Mouse (Mus musculus) midbrain, embryonic 16.5 days (tissue): ENCODE data around the gene Nudt16l1. TPM values are rescaled to one million over a fixed set of nuclear protein-coding genes. Genes with fewer than 3 reads are reported as not detected.
A peak's percentile ranks its signal among the peaks of the same experiment; 100 is the strongest.

Experiments used
- ATAC-seq: fragments of 200-750 bp; cut with Nextera tagmentation; 2 replicates; pipeline ENCODE4 v1.8.0; 2017; ENCODE audit warnings: moderate TSS enrichment
- H3K27ac ChIP-seq: fragments of 300-500 bp; sonication (generic); 2 replicates; pipeline ENCODE4 v1.5.1; 2014; ENCODE audit warnings: mild to moderate bottlenecking, low read length, mixed read lengths
- H3K27me3 ChIP-seq: fragments of 300-500 bp; sonication (generic); 2 replicates; pipeline ENCODE4 v1.6.1; 2014; ENCODE audit warnings: low read depth, low read length, mixed read lengths; ENCODE audit not compliant: control insufficient read depth, insufficient read depth
- H3K36me3 ChIP-seq: fragments of 300-500 bp; sonication (generic); 2 replicates; pipeline ENCODE4 v1.6.1; 2014; ENCODE audit warnings: mild to moderate bottlenecking, low read length, moderate library complexity, mixed read lengths; ENCODE audit not compliant: control insufficient read depth, insufficient read depth
- H3K4me1 ChIP-seq: fragments of 300-500 bp; sonication (generic); 2 replicates; pipeline ENCODE4 v1.6.1; 2014; ENCODE audit warnings: mild to moderate bottlenecking, low read length, mixed read lengths; ENCODE audit not compliant: control insufficient read depth, insufficient read depth
- H3K4me2 ChIP-seq: fragments of 300-500 bp; sonication (generic); 2 replicates; pipeline ENCODE4 v1.6.1; 2014; ENCODE audit warnings: mild to moderate bottlenecking, low read length, mixed read lengths
- H3K4me3 ChIP-seq: fragments of 300-500 bp; sonication (generic); 2 replicates; pipeline ENCODE4 v1.5.1; 2014; ENCODE audit warnings: low read depth, mild to moderate bottlenecking, low read length, moderate library complexity, mixed read lengths
- H3K9ac ChIP-seq: fragments of 300-500 bp; sonication (generic); 2 replicates; pipeline ENCODE4 v1.6.1; 2014; ENCODE audit warnings: low read depth, low read length, mixed read lengths
- H3K9me3 ChIP-seq: fragments of 300-500 bp; sonication (generic); replicated peaks from 2 replicates; pipeline ENCODE4 v1.6.1; 2014; ENCODE audit warnings: mild to moderate bottlenecking, low read length, mixed read lengths; ENCODE audit not compliant: control insufficient read depth, poor library complexity, severe bottlenecking
- WGBS: fragments of 180-500 bp; shearing (Covaris S2); extraction: QIAGEN DNeasy Blood & Tissue Kit; methylation state at CpG from one replicate; pipeline ENCODE4 v1.1.7; 2014; 5-methylcytosine and 5-hydroxymethylcytosine counted together
- polyA plus RNA-seq: library from polyadenylated mRNA; unstranded; fragments of >200 nt; fragmentation: Nextera tagmentation; extraction: Ambion mirVana; gene quantifications from 2 replicates; pipeline ENCODE4 v1.2.1, GENCODE M21; 2015

Gene Nudt16l1
- polyA plus RNA-seq, 1 experiment from 2014 or later = 119 TPM

GRCm38 (mm10) chr16:4940311-4940850 lies 1.8 kb downstream of the Nudt16l1 start:
- H3K4me1 ChIP-seq = peaks cover 15% of the 10 kb centered on the region; the same call in 1 of the 2 replicates
- no peak overlapping the region for H3K9ac ChIP-seq
- no peak for ATAC-seq
- H3K4me3 ChIP-seq = no peak overlapping the region
- 93% methylated on average over 10 of the region's 10 CpGs for WGBS
- no peaks in the 10 kb centered on the region for H3K9me3 ChIP-seq
- H3K27ac ChIP-seq = no peak overlapping the region
- peak overlapping the region; percentile 79 for H3K4me2 ChIP-seq
- no peaks in the 10 kb centered on the region for H3K27me3 ChIP-seq
- H3K36me3 ChIP-seq = peaks cover 8% of the 10 kb centered on the region

- no peak overlapping the region for H3K4me2 ChIP-seq
- H3K4me3 ChIP-seq = no peak overlapping the region
- H3K9ac ChIP-seq = no peak overlapping the region
- no peaks in the 10 kb centered on the region for H3K9me3 ChIP-seq
- H3K27me3 ChIP-seq = no peaks in the 10 kb centered on the region
- H3K36me3 ChIP-seq = peaks cover 13% of the 10 kb centered on the region
- no peak overlapping the region for H3K27ac ChIP-seq
- no peak for ATAC-seq
- peaks cover 15% of the 10 kb centered on the region; the same call in 1 of the 2 replicates for H3K4me1 ChIP-seq
Measured at GRCm38 (mm10) chr16:4941016-4941415, 2.5 kb downstream of the Nudt16l1 start.

GRCm38 (mm10) chr16:4942868-4943267 lies 4.3 kb downstream of the Nudt16l1 start:
- Histone ChIP-seq H3K27me3 (no peaks in the 10 kb centered on the region), H3K36me3 (peaks cover 22% of the 10 kb centered on the region), H3K9me3 (no peaks in the 10 kb centered on the region), H3K27ac (no peak overlapping the region), H3K9ac (no peak overlapping the region), H3K4me1 (peaks cover 15% of the 10 kb centered on the region; the same call in 1 of the 2 replicates), H3K4me3 (no peak overlapping the region), H3K4me2 (no peak overlapping the region)
- ATAC-seq = no peak
- 95% methylated on average over 8 of the region's 8 CpGs for WGBS

- Histone ChIP-seq H3K9ac (no peak overlapping the region), H3K27ac (no peak overlapping the region), H3K27me3 (no peaks in the 10 kb centered on the region), H3K4me1 (peaks cover 12% of the 10 kb centered on the region; the same call in 1 of the 2 replicates), H3K4me2 (no peak overlapping the region), H3K4me3 (no peak overlapping the region), H3K9me3 (no peaks in the 10 kb centered on the region), H3K36me3 (peaks cover 27% of the 10 kb centered on the region)
- no peak for ATAC-seq
- WGBS = 89% methylated on average over 3 of the region's 3 CpGs
Measured at GRCm38 (mm10) chr16:4943431-4943830, 4.9 kb downstream of the Nudt16l1 start.

- Histone ChIP-seq H3K27me3 (no peaks in the 10 kb centered on the region), H3K9ac (no peak overlapping the region), H3K4me3 (no peak overlapping the region), H3K27ac (no peak overlapping the region), H3K4me1 (peaks cover 1% of the 10 kb centered on the region; the same call in 1 of the 2 replicates), H3K36me3 (peaks cover 32% of the 10 kb centered on the region), H3K9me3 (no peaks in the 10 kb centered on the region), H3K4me2 (no peak overlapping the region)
- no peak for ATAC-seq
- WGBS = 83% methylated on average over 4 of the region's 4 CpGs
Measured at GRCm38 (mm10) chr16:4945415-4945814, 6.9 kb downstream of the Nudt16l1 start.

GRCm38 (mm10) chr16:4946155-4946554 lies 7.6 kb downstream of the Nudt16l1 start:
- peaks cover 33% of the 10 kb centered on the region for H3K36me3 ChIP-seq
- 91% methylated on average over 3 of the region's 3 CpGs for WGBS

GRCm38 (mm10) chr16:4947378-4947777 lies 8.8 kb downstream of the Nudt16l1 start:
- no peak overlapping the region for H3K4me2 ChIP-seq
- no peak overlapping the region for H3K4me3 ChIP-seq
- H3K9ac ChIP-seq = no peak overlapping the region
- WGBS = 85% methylated on average over 4 of the region's 4 CpGs
- no peaks in the 10 kb centered on the region for H3K27me3 ChIP-seq
- H3K9me3 ChIP-seq = no peaks in the 10 kb centered on the region
- peaks cover 41% of the 10 kb centered on the region for H3K36me3 ChIP-seq
- ATAC-seq = no peak
- no peaks in the 10 kb centered on the region for H3K4me1 ChIP-seq
- no peak overlapping the region for H3K27ac ChIP-seq

More at GRCm38 (mm10) chr16:4946155-4946554, 7.6 kb downstream of the Nudt16l1 start:
- H3K27ac ChIP-seq = no peak overlapping the region
- H3K27me3 ChIP-seq = no peaks in the 10 kb centered on the region
- no peak overlapping the region for H3K4me2 ChIP-seq
- no peak overlapping the region for H3K4me3 ChIP-seq
- H3K9ac ChIP-seq = no peak overlapping the region
- no peaks in the 10 kb centered on the region for H3K4me1 ChIP-seq
- no peak for ATAC-seq
- H3K9me3 ChIP-seq = no peaks in the 10 kb centered on the region

GRCm38 (mm10) chr16:4956609-4957008 lies 18.0 kb downstream of the Nudt16l1 start:
- 92% methylated on average over 3 of the region's 3 CpGs for WGBS
- Histone ChIP-seq H3K9me3 (no peaks in the 10 kb centered on the region), H3K27ac (no peak overlapping the region), H3K36me3 (peaks cover 28% of the 10 kb centered on the region), H3K9ac (no peak overlapping the region), H3K4me1 (no peaks in the 10 kb centered on the region), H3K4me3 (no peak overlapping the region), H3K27me3 (no peaks in the 10 kb centered on the region), H3K4me2 (no peak overlapping the region)
- ATAC-seq = no peak

- H3K27me3 ChIP-seq = no peaks in the 10 kb centered on the region
- H3K36me3 ChIP-seq = peaks cover 22% of the 10 kb centered on the region
- no peak overlapping the region for H3K4me2 ChIP-seq
- no peak for ATAC-seq
- H3K27ac ChIP-seq = no peak overlapping the region
- no peak overlapping the region for H3K9ac ChIP-seq
- H3K9me3 ChIP-seq = no peaks in the 10 kb centered on the region
- peaks cover 6% of the 10 kb centered on the region for H3K4me1 ChIP-seq
- 97% methylated on average over 3 of the region's 3 CpGs for WGBS
- H3K4me3 ChIP-seq = no peak overlapping the region
Measured at GRCm38 (mm10) chr16:4957446-4957845, 18.9 kb downstream of the Nudt16l1 start.
